Mouse (Mus musculus): ENCODE data around the gene Paox. TPM values are rescaled to one million over a fixed set of nuclear protein-coding genes. Genes with fewer than 3 reads are reported as not detected.

Gene Paox
- polyA plus RNA-seq, 1 experiment, result 11.6 TPM

DNA sequence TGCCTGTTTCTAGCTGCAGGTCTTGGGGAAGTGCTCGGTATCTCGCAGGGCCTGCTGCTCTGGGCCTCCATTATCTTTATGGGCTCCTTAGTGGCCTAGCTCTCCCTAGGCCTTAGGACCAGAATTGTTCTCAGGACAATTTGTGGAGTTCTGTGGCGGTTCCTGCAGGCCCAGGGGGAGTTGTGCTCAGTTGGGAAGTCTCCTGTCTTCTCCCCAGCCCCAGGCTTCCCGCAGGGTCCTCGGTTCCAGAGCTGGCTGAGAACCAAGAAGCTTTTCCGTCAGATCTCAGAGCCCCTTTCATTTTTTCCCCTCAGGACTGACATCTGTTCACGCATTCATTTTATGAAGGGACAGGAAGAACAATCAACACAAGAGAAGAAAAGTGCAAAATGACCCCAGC, 49.1 kb downstream of the Paox start, which contains the start of gene Olfr522:
TSS of gene Olfr522 (minus strand) at position 101 of the 400 bp plus-strand sequence.
- Histone ChIP-seq H3K4me1 (ENCODE audit: control insufficient read depth, insufficient read depth, low read length) (no peaks in the 10 kb centered on the region), H3K4me3 (replicated peaks; ENCODE audit: control insufficient read depth, low read depth, low read length) (no peak within 1 kb of the TSS), H3K27ac (ENCODE audit: control insufficient read depth, insufficient read depth, low read depth, low read length, poor library complexity) (no peak within 1 kb of the TSS)
- 67% methylated on average over 7 of the region's 7 CpGs for WGBS
- TF ChIP-seq CTCF (IDR thresholded peaks at IDR 0.05; ENCODE audit: control insufficient read depth, insufficient read depth, low read length) (no peak), POLR2A (IDR thresholded peaks at IDR 0.05; ENCODE audit: borderline replicate concordance, control insufficient read depth, low read depth, low read length) (no peak)

DNA sequence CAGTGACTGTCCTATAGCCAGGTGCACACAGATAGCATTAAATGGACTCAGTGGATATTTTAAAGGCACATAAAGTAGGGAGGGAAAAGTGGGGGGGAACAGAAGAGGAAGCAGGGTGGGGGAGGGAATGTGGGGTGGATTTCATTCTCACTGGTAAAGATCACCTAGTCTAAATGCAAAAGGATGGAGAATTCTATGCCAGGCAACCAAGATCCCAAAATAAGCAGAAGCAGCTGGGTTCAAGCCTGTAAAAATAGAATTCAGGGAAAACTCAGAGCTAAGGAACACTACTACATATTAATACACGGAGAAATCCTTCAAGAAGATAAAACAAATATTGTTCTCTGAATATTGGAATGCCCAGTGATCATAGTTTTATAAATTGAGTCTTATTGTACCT, 52.4 kb downstream of the Paox start:
- Histone ChIP-seq H3K4me3 (replicated peaks; ENCODE audit: control insufficient read depth, low read depth, low read length) (no peak overlapping the region), H3K27ac (ENCODE audit: control insufficient read depth, insufficient read depth, low read depth, low read length, poor library complexity) (no peak overlapping the region), H3K4me1 (ENCODE audit: control insufficient read depth, insufficient read depth, low read length) (no peaks in the 10 kb centered on the region)
- WGBS, result 64% methylated on average over 1 of the region's 1 CpGs
- no peak for TF ChIP-seq CTCF (IDR thresholded peaks at IDR 0.05; ENCODE audit: control insufficient read depth, insufficient read depth, low read length)
- no peak for TF ChIP-seq POLR2A (IDR thresholded peaks at IDR 0.05; ENCODE audit: borderline replicate concordance, control insufficient read depth, low read depth, low read length)

DNA sequence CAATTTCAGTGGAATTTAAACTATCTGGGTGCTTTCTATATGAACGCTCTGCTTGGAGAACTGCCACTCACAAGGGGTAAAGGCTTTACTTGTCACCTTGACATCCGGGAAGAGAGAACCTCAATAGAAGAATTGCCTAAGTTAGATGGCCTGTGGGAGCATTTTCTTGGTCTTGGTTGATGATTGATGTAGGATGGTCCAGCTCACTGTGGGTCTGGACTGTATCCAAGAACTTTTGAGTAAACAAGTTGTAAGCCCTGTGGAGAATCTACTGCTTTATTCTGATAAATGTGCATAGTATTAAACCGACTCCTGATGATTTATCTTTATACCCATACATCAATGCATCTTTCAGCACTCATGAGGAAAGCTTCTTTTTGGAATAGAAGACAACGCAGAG, 53.8 kb downstream of the Paox start:
- no peaks in the 10 kb centered on the region for H3K4me1 ChIP-seq (ENCODE audit: control insufficient read depth, insufficient read depth, low read length)
- WGBS, result 71% methylated on average over 4 of the region's 4 CpGs
- no peak overlapping the region for H3K27ac ChIP-seq (ENCODE audit: control insufficient read depth, insufficient read depth, low read depth, low read length, poor library complexity)
- TF ChIP-seq POLR2A (IDR thresholded peaks at IDR 0.05; ENCODE audit: borderline replicate concordance, control insufficient read depth, low read depth, low read length), result no peak
- no peak for TF ChIP-seq CTCF (IDR thresholded peaks at IDR 0.05; ENCODE audit: control insufficient read depth, insufficient read depth, low read length)
- no peak overlapping the region for H3K4me3 ChIP-seq (replicated peaks; ENCODE audit: control insufficient read depth, low read depth, low read length)

DNA sequence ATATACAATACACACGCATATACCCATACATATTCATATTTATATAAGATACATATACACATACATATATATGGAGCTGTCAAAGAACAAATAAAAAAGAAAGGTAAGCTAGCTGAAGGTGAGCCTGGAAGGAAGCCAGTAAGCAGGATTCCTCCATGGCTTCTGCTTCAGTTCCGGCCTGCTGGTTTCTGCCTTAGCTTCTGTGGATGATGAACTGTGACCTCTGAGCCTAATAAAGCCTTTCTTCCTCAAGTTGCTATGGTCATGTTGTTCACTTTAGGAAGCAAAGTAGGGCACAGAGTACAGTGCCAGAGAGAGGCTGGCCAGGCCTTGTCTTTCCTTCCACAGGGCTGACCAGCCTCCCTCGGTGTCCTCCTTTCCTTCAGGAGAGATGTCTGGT, 55.3 kb downstream of the Paox start:
- WGBS, result 85% methylated on average over 3 of the region's 3 CpGs
- TF ChIP-seq CTCF (IDR thresholded peaks at IDR 0.05; ENCODE audit: control insufficient read depth, insufficient read depth, low read length), result no peak
- TF ChIP-seq POLR2A (IDR thresholded peaks at IDR 0.05; ENCODE audit: borderline replicate concordance, control insufficient read depth, low read depth, low read length), result no peak
- H3K27ac ChIP-seq (ENCODE audit: control insufficient read depth, insufficient read depth, low read depth, low read length, poor library complexity), result no peak overlapping the region
- no peaks in the 10 kb centered on the region for H3K4me1 ChIP-seq (ENCODE audit: control insufficient read depth, insufficient read depth, low read length)
- no peak overlapping the region for H3K4me3 ChIP-seq (replicated peaks; ENCODE audit: control insufficient read depth, low read depth, low read length)

DNA sequence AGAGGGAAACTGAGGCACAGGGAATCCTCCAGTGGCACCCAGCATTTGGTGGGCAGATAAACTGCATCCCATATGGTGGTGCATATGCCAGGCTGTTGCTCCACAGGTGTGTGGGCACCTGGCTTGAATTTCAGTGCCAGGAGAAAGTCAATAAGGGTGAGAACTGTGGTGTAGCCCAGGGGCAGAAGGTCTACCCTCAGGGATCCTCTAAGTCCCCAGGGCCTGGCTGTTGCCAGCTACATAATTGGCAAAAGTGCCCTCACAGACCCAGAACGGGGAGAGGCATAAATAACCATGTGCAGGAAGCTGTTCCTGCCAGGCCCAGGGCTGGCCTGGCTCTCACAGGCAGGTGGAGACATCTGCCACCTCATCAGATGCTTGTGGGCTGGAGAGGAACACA, 57.3 kb downstream of the Paox start, which contains the start of gene Olfr523:
TSS of gene Olfr523 (plus strand) at position 282 of the 400 bp plus-strand sequence.
- H3K4me1 ChIP-seq (ENCODE audit: control insufficient read depth, insufficient read depth, low read length), result no peaks in the 10 kb centered on the region
- TF ChIP-seq CTCF (IDR thresholded peaks at IDR 0.05; ENCODE audit: control insufficient read depth, insufficient read depth, low read length) (no peak), POLR2A (IDR thresholded peaks at IDR 0.05; ENCODE audit: borderline replicate concordance, control insufficient read depth, low read depth, low read length) (no peak)
- 19% methylated on average over 1 of the region's 1 CpGs for WGBS
- no peak within 1 kb of the TSS for H3K4me3 ChIP-seq (replicated peaks; ENCODE audit: control insufficient read depth, low read depth, low read length)
- H3K27ac ChIP-seq (ENCODE audit: control insufficient read depth, insufficient read depth, low read depth, low read length, poor library complexity), result no peak within 1 kb of the TSS

DNA sequence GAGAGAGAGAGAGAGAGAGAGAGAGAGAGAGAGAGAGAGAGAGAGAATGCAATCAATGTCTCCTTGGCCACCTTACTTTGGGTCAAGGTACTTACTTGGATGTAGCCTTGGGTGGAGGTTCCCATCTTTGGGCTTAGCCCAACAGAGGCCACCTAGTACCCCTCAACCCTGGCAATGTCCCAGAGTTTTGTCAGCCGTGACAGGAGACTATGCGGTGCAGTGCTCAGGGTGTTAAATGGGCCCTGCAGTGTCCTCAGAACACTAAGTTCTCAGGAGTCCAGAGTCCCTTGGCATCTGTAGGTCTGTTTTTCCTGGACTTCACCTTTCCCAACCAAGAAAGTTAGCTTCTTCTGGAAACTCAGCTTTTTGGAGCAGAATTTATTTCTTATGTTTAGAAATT, 63.6 kb downstream of the Paox start:
- Histone ChIP-seq H3K4me3 (replicated peaks; ENCODE audit: control insufficient read depth, low read depth, low read length) (no peak overlapping the region), H3K27ac (ENCODE audit: control insufficient read depth, insufficient read depth, low read depth, low read length, poor library complexity) (no peak overlapping the region), H3K4me1 (ENCODE audit: control insufficient read depth, insufficient read depth, low read length) (no peaks in the 10 kb centered on the region)
- TF ChIP-seq POLR2A (IDR thresholded peaks at IDR 0.05; ENCODE audit: borderline replicate concordance, control insufficient read depth, low read depth, low read length) (no peak), CTCF (IDR thresholded peaks at IDR 0.05; ENCODE audit: control insufficient read depth, insufficient read depth, low read length) (no peak)
- 78% methylated on average over 2 of the region's 2 CpGs for WGBS

DNA sequence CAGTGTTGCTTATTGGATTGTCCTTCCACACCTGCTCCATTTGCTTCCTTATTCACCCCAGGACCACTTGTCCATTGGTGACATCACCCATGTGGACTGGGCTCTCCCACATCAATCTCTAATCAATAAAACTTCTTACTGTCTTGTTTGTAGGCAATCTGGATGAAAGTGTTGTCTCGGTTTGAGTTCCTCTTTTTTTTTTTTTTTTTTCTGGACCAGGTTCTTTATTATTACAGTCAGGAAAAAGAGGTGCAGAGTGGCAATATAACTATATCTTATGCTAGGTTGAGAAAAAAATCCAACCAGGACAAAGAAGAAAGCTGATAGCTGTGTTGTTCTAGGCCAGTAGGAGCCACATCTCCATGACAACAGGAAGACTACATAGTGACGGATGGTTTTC, 65.1 kb downstream of the Paox start:
- no peak for TF ChIP-seq POLR2A (IDR thresholded peaks at IDR 0.05; ENCODE audit: borderline replicate concordance, control insufficient read depth, low read depth, low read length)
- TF ChIP-seq CTCF (IDR thresholded peaks at IDR 0.05; ENCODE audit: control insufficient read depth, insufficient read depth, low read length), result no peak
- Histone ChIP-seq H3K27ac (ENCODE audit: control insufficient read depth, insufficient read depth, low read depth, low read length, poor library complexity) (no peak overlapping the region), H3K4me1 (ENCODE audit: control insufficient read depth, insufficient read depth, low read length) (no peaks in the 10 kb centered on the region), H3K4me3 (replicated peaks; ENCODE audit: control insufficient read depth, low read depth, low read length) (no peak overlapping the region)
- 42% methylated on average over 2 of the region's 2 CpGs for WGBS

DNA sequence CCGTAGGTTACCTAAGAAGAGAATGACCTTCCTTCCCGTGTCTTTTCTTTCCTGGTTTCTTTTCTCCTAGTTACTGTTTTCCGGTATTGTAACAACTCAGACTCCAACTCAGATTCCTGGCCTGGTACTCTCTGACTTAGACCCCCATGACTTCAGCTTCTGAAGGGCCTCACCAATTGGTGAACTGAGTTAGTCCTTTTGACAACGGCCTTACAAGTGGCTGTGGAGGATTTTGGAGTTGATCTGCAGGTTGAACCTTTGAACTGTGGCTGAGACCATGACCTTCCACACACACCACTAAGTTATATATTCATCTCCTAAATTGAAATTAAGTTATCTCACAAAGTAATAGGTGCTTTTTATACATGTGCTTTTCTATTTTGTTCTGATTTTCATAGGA, 68.6 kb downstream of the Paox start:
- no peaks in the 10 kb centered on the region for H3K4me1 ChIP-seq (ENCODE audit: control insufficient read depth, insufficient read depth, low read length)
- WGBS, result 77% methylated on average over 4 of the region's 4 CpGs

More for the DNA sequence above, 68.6 kb downstream of the Paox start:
- H3K4me3 ChIP-seq (replicated peaks; ENCODE audit: control insufficient read depth, low read depth, low read length), result no peak overlapping the region
- H3K27ac ChIP-seq (ENCODE audit: control insufficient read depth, insufficient read depth, low read depth, low read length, poor library complexity), result no peak overlapping the region
- TF ChIP-seq CTCF (IDR thresholded peaks at IDR 0.05; ENCODE audit: control insufficient read depth, insufficient read depth, low read length), result no peak
- no peak for TF ChIP-seq POLR2A (IDR thresholded peaks at IDR 0.05; ENCODE audit: borderline replicate concordance, control insufficient read depth, low read depth, low read length)

Other genes starting within 250 kb of the Paox start
- not detected in 2 replicates for gene Kndc1, start 221.1 kb upstream of the Paox start, polyA plus RNA-seq (2011; ENCODE audit: insufficient read depth, insufficient read length, low replicate concordance, missing spikeins)
- 13.7 TPM in 1 of 2 replicates, not detected in the other for gene Utf1, start 172.0 kb upstream of the Paox start, polyA plus RNA-seq (2011; ENCODE audit: insufficient read depth, insufficient read length, low replicate concordance, missing spikeins)
- not detected in 2 replicates for gene 6430531B16Rik, start 137.0 kb upstream of the Paox start, polyA plus RNA-seq (2011; ENCODE audit: insufficient read depth, insufficient read length, low replicate concordance, missing spikeins)
- gene Adam8, start 123.2 kb upstream of the Paox start, polyA plus RNA-seq (2011; ENCODE audit: insufficient read depth, insufficient read length, low replicate concordance, missing spikeins), result 17.9 and 55.1 TPM in 2 replicates
- gene Zfp511, start 79.4 kb upstream of the Paox start, polyA plus RNA-seq (2011; ENCODE audit: insufficient read depth, insufficient read length, low replicate concordance, missing spikeins), result 10.4 and 27.2 TPM in 2 replicates
- 16.7 and 17.5 TPM in 2 replicates for gene Tubgcp2, start 79.1 kb upstream of the Paox start, polyA plus RNA-seq (2011; ENCODE audit: insufficient read depth, insufficient read length, low replicate concordance, missing spikeins)
- gene Msx3, start 66.7 kb upstream of the Paox start, polyA plus RNA-seq (2011; ENCODE audit: insufficient read depth, insufficient read length, low replicate concordance, missing spikeins), result not detected in 2 replicates
- gene Caly, start 33.3 kb upstream of the Paox start, polyA plus RNA-seq (2011; ENCODE audit: insufficient read depth, insufficient read length, low replicate concordance, missing spikeins), result not detected in 2 replicates
- not detected in 2 replicates for gene Prap1, start 22.4 kb upstream of the Paox start, polyA plus RNA-seq (2011; ENCODE audit: insufficient read depth, insufficient read length, low replicate concordance, missing spikeins)
- gene Fuom, start 13.4 kb upstream of the Paox start, polyA plus RNA-seq (2011; ENCODE audit: insufficient read depth, insufficient read length, low replicate concordance, missing spikeins), result 11.3 and 18.7 TPM in 2 replicates
- gene Echs1, start 677 bp downstream of the Paox start, polyA plus RNA-seq (2011; ENCODE audit: insufficient read depth, insufficient read length, low replicate concordance, missing spikeins), result 15.5 and 25.8 TPM in 2 replicates
- gene Mtg1, start 21.8 kb downstream of the Paox start, polyA plus RNA-seq (2011; ENCODE audit: insufficient read depth, insufficient read length, low replicate concordance, missing spikeins), result 16.8 and 20.2 TPM in 2 replicates
- not detected in 2 replicates for gene Sprn, start 39.1 kb downstream of the Paox start, polyA plus RNA-seq (2011; ENCODE audit: insufficient read depth, insufficient read length, low replicate concordance, missing spikeins)
- not detected in 2 replicates for gene Olfr522, start 49.0 kb downstream of the Paox start, polyA plus RNA-seq (2011; ENCODE audit: insufficient read depth, insufficient read length, low replicate concordance, missing spikeins)
- gene Olfr523, start 57.4 kb downstream of the Paox start, polyA plus RNA-seq (2011; ENCODE audit: insufficient read depth, insufficient read length, low replicate concordance, missing spikeins), result not detected in 2 replicates
- not detected in 2 replicates for gene Olfr524, start 90.2 kb downstream of the Paox start, polyA plus RNA-seq (2011; ENCODE audit: insufficient read depth, insufficient read length, low replicate concordance, missing spikeins)
- 0.31 and 0.82 TPM in 2 replicates for gene Cd163l1, start 102.5 kb downstream of the Paox start, polyA plus RNA-seq (2011; ENCODE audit: insufficient read depth, insufficient read length, low replicate concordance, missing spikeins)
- gene 5830411N06Rik, start 131.5 kb downstream of the Paox start, polyA plus RNA-seq (2011; ENCODE audit: insufficient read depth, insufficient read length, low replicate concordance, missing spikeins), result 0.47 and 1.2 TPM in 2 replicates
- gene Olfr525, start 205.1 kb downstream of the Paox start, polyA plus RNA-seq (2011; ENCODE audit: insufficient read depth, insufficient read length, low replicate concordance, missing spikeins), result not detected in 2 replicates
- not detected in 2 replicates for gene Olfr527, start 218.2 kb downstream of the Paox start, polyA plus RNA-seq (2011; ENCODE audit: insufficient read depth, insufficient read length, low replicate concordance, missing spikeins)
- not detected in 2 replicates for gene Olfr60, start 245.9 kb downstream of the Paox start, polyA plus RNA-seq (2011; ENCODE audit: insufficient read depth, insufficient read length, low replicate concordance, missing spikeins)

Data from bone marrow, adult 2 months (tissue).